Mouse (Mus musculus) liver, adult 2 months (tissue): ENCODE measurements around the gene Aifm3. TPM values are rescaled to one million over a fixed set of nuclear protein-coding genes. Genes with fewer than 3 reads are reported as not detected.

ENCODE experiments used
- DNase-seq: peaks from one replicate; pipeline ENCODE4 v3.0.0-alpha.2; 2011; ENCODE audit warnings: low read depth, low spot score; ENCODE audit errors: extremely low read depth
- H3K27ac ChIP-seq: fragments of 200-500 bp; replicated peaks from 2 replicates; pipeline ENCODE4 v1.5.1; 2012; ENCODE audit warnings: low read depth, mild to moderate bottlenecking, control low read depth, inconsistent platforms, low read length; ENCODE audit not compliant: insufficient read depth
- H3K27me3 ChIP-seq: fragments of 200-500 bp; 2 replicates; pipeline ENCODE4 v1.6.1; 2012; ENCODE audit warnings: mild to moderate bottlenecking, moderate library complexity, low read length, inconsistent platforms; ENCODE audit not compliant: control insufficient read depth, insufficient read depth
- H3K36me3 ChIP-seq: fragments of 200-500 bp; 2 replicates; pipeline ENCODE4 v1.6.1; 2012; ENCODE audit warnings: low read length, inconsistent platforms; ENCODE audit not compliant: control insufficient read depth, insufficient read depth
- H3K4me1 ChIP-seq: fragments of 200-500 bp; 2 replicates; pipeline ENCODE4 v1.6.1; 2011; ENCODE audit warnings: low read length; ENCODE audit not compliant: control insufficient read depth, insufficient read depth
- H3K4me3 ChIP-seq: fragments of 200-500 bp; 2 replicates; pipeline ENCODE4 v1.5.1; 2011; ENCODE audit warnings: low read depth, mild to moderate bottlenecking, control low read depth, low read length, moderate library complexity; ENCODE audit not compliant: insufficient read depth
- H3K79me2 ChIP-seq: fragments of 200-500 bp; 2 replicates; pipeline ENCODE4 v1.6.1; 2012; ENCODE audit warnings: inconsistent platforms, mild to moderate bottlenecking, low read length, moderate library complexity; ENCODE audit not compliant: control insufficient read depth, insufficient read depth
- H3K9ac ChIP-seq: fragments of 200-500 bp; 2 replicates; pipeline ENCODE4 v1.6.1; 2012; ENCODE audit warnings: low read depth, mild to moderate bottlenecking, control low read depth, inconsistent platforms, low read length
- CTCF ChIP-seq: fragments of 200-500 bp; IDR thresholded peaks from 2 replicates; pipeline ENCODE4 v1.5.1; 2011; ENCODE audit warnings: low read depth, low read length, control low read depth
- POLR2A ChIP-seq: fragments of 200-500 bp; IDR thresholded peaks from 2 replicates; pipeline ENCODE4 v1.6.1; 2011; ENCODE audit warnings: low read length, control low read depth; ENCODE audit not compliant: insufficient read depth; ENCODE audit errors: extremely low read depth
- WGBS: fragments of 180-500 bp; shearing (Covaris S2); methylation state at CpG from one replicate; pipeline ENCODE4 v1.1.7; 2018; 5-methylcytosine and 5-hydroxymethylcytosine counted together
- polyA plus RNA-seq: library from polyadenylated mRNA; depleted of rRNA; stranded (reverse); fragments of >200 nt; gene quantifications from 2 replicates; pipeline ENCODE4 v1.2.3, GENCODE M21; 2012
- total RNA-seq: library from RNA; depleted of rRNA; stranded (reverse); fragments of >200 nt; gene quantifications from 2 replicates; pipeline ENCODE4 v1.2.3, GENCODE M21; 2014

Aifm3 gene
- total and polyA plus RNA-seq, 2 experiments, result 1.4 to 3.5 TPM

DNA sequence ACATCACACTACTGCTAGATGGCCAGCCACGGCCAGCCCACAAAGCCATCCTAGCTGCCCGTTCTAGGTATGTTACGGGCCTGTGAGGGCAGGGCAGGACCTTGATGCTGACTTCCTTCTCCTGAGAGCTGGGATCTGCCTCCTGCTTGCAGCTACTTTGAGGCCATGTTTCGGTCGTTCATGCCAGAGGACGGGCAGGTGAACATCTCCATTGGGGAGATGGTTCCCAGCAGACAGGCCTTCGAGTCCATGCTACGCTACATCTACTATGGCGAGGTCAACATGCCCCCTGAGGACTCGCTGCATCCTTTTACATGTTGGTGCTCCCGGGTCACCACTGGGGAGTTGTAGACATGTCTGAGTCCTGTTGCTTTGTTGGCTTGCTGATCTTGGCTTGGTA lies 34.7 kb downstream of the Aifm3 start:
- no peak for TF ChIP-seq CTCF
- no peak for TF ChIP-seq POLR2A
- Histone ChIP-seq H3K27me3 (no peaks in the 10 kb centered on the region), H3K4me1 (no peaks in the 10 kb centered on the region), H3K27ac (no peak overlapping the region), H3K9ac (no peak overlapping the region), H3K79me2 (no peaks in the 10 kb centered on the region), H3K36me3 (peaks cover 17% of the 10 kb centered on the region; the same call in 1 of the 2 replicates), H3K4me3 (no peak overlapping the region)
- DNase-seq, result no peak
- WGBS, result 96% methylated on average over 11 of the region's 11 CpGs

DNA sequence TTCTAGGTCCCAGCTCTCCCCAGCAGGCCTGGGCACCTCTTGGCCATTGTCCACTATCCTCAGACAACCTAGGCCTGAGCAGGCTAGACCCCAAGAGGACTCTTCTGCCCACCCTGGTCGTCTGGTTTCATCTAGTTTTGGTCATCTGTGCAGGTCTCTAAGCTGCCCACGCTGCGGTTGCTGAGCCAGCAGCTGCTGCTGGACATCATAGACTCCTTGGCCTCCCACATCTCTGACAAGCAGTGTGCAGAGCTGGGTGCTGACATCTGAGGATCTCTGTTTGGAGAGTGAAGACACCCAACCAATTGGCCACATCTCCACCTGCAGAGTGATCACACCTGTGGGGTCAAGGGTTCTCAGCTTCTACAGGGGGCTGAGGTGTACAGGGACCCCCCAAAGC lies 36.1 kb downstream of the Aifm3 start:
- TF ChIP-seq POLR2A (no peak), CTCF (no peak)
- H3K27ac ChIP-seq, result no peak overlapping the region

DNA sequence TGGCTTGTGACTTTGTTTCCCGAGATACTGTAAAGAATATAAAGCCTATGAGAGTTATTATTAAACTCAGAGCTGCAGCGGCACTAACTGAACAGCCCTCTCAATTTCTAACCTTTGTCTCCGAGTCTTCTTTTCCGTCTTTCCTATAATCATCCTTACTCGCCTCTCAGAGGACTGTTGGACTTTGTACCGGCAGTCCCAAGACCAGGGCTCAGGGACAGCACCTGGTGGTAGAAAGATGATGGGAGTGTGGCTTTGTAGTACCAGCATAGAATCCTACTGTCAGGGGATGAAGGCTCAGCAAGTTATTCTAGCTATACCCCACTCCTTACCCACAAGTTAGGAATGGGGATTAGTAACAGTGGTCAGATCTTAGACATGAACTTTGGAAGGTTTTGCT lies 36.8 kb downstream of the Aifm3 start:
- Histone ChIP-seq H3K27ac (no peak overlapping the region), H3K4me1 (peaks cover 4% of the 10 kb centered on the region), H3K9ac (no peak overlapping the region), H3K27me3 (no peaks in the 10 kb centered on the region), H3K79me2 (peaks cover 3% of the 10 kb centered on the region; the same call in 1 of the 2 replicates), H3K4me3 (no peak overlapping the region), H3K36me3 (peaks cover 10% of the 10 kb centered on the region; the same call in 1 of the 2 replicates)
- DNase-seq, result no peak
- 87% methylated on average over 6 of the region's 6 CpGs for WGBS
- no peak for TF ChIP-seq CTCF
- TF ChIP-seq POLR2A, result no peak

More for the DNA sequence above, 36.1 kb downstream of the Aifm3 start:
- Histone ChIP-seq H3K36me3 (peaks cover 12% of the 10 kb centered on the region; the same call in 1 of the 2 replicates), H3K9ac (no peak overlapping the region), H3K27me3 (no peaks in the 10 kb centered on the region), H3K4me3 (no peak overlapping the region), H3K79me2 (peaks cover 3% of the 10 kb centered on the region; the same call in 1 of the 2 replicates), H3K4me1 (peaks cover 4% of the 10 kb centered on the region)
- no peak for DNase-seq
- 80% methylated on average over 3 of the region's 3 CpGs for whole genome bisulfite sequencing

DNA sequence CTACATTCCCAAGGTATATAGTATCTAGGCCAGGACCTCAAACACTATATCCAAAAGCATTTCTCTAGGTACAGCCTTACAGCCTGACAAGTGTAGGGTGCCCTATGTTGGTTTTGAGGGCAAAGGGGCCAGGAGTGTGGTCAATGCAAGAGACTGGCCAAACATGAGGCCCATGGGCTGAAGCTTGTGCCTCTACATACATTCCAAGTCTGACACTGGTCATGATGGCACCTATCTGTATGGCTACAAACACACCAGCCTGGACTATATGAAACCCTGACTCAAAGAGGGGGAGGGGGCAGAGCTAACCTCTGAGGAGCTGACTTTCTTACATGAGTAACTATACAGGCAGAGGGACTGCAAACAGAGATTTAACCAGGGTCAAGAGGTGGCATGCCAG lies 38.2 kb downstream of the Aifm3 start:
- peaks cover 3% of the 10 kb centered on the region; the same call in 1 of the 2 replicates for H3K79me2 ChIP-seq
- no peak overlapping the region for H3K4me3 ChIP-seq
- H3K27ac ChIP-seq, result no peak overlapping the region
- H3K27me3 ChIP-seq, result no peaks in the 10 kb centered on the region
- H3K4me1 ChIP-seq, result peaks cover 10% of the 10 kb centered on the region
- peaks cover 8% of the 10 kb centered on the region; the same call in 1 of the 2 replicates for H3K36me3 ChIP-seq
- H3K9ac ChIP-seq, result no peak overlapping the region
- DNase-seq, result no peak
- TF ChIP-seq POLR2A (no peak), CTCF (no peak)

DNA sequence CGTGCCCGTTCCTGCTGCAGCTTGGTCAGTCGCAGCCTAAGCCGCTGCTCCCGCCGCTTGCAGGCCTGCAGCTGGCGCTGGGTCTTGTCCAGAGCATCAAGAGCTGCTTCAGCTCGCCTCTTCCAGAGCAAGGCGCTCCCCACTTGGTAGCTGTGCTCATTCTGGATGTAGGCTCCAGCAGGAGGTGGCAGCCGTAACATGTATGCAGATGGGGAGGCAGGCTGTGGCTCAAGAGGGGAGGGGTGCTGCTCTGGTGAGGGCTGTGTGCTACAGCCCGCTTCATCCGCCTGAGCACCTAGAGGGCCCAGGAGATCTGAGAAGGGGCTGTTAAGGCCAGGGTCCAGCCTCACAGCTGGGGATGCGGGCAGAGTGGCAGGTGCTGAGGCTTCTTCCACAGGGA lies 38.9 kb downstream of the Aifm3 start:
- Histone ChIP-seq H3K4me3 (no peak overlapping the region), H3K9ac (no peak overlapping the region), H3K4me1 (peaks cover 12% of the 10 kb centered on the region), H3K27ac (no peak overlapping the region), H3K27me3 (no peaks in the 10 kb centered on the region), H3K36me3 (peaks cover 8% of the 10 kb centered on the region; the same call in 1 of the 2 replicates), H3K79me2 (peaks cover 3% of the 10 kb centered on the region; the same call in 1 of the 2 replicates)
- 97% methylated on average over 13 of the region's 13 CpGs for WGBS
- no peak for DNase-seq
- TF ChIP-seq POLR2A (no peak), CTCF (no peak)

DNA sequence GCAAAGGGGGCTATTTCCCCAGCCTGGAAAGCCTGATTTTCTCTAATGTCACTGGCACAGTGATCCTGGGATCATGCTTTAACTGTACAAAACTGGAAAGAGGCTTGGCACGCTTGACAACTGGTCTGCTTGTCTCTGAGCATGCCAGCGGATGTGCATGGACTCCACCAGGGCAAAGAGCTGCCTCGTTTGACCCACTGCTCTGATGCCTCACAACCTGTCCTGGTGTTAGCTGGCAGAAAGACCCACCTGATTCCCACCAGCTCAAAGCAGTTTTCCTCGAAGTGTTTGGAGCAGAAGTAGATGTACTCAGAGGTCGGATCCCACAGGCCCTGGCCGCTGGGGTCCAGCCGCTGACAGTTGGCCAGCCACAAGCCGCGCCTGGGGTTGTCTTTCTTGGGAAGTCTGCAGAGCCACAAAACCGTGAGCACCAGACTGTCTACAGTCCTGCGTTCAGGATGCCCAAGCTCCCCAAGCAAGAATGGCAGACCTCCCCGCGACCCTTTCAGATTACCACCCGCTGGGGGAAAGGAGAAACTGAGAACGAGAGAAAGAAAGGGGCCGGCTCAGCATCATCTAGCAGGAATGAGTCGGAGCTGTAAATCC lies 40.7 kb downstream of the Aifm3 start:
- H3K9ac ChIP-seq, result peak overlapping the region; percentile 83
- WGBS, result 14% methylated on average over 17 of the region's 17 CpGs
- H3K27ac ChIP-seq, result peak overlapping the region; percentile 86
- H3K4me1 ChIP-seq, result peaks cover 12% of the 10 kb centered on the region
- H3K79me2 ChIP-seq, result peaks cover 3% of the 10 kb centered on the region; the same call in 1 of the 2 replicates
- H3K36me3 ChIP-seq, result peaks cover 5% of the 10 kb centered on the region; the same call in 1 of the 2 replicates
- peak overlapping the region; percentile 73 for H3K4me3 ChIP-seq
- no peaks in the 10 kb centered on the region for H3K27me3 ChIP-seq
- peak; percentile 21 for DNase-seq
- TF ChIP-seq POLR2A (no peak), CTCF (no peak)
